Mouse (Mus musculus): ENCODE measurements around the gene Afmid. TPM values are rescaled to one million over a fixed set of nuclear protein-coding genes. Genes with fewer than 3 reads are reported as not detected.
A peak's percentile ranks its signal among the peaks of the same experiment; 100 is the strongest.

The Afmid gene
- total RNA-seq, 2 experiments from 2014 or later: 0.70 to 9.4 TPM

GRCm38 (mm10) chr11:117871911-117872584, 46.3 kb downstream of the Afmid start:
- no peak for ATAC-seq (replicated peaks; ENCODE audit: low FRiP score, low TSS enrichment, poor library complexity, severe bottlenecking)

DNA sequence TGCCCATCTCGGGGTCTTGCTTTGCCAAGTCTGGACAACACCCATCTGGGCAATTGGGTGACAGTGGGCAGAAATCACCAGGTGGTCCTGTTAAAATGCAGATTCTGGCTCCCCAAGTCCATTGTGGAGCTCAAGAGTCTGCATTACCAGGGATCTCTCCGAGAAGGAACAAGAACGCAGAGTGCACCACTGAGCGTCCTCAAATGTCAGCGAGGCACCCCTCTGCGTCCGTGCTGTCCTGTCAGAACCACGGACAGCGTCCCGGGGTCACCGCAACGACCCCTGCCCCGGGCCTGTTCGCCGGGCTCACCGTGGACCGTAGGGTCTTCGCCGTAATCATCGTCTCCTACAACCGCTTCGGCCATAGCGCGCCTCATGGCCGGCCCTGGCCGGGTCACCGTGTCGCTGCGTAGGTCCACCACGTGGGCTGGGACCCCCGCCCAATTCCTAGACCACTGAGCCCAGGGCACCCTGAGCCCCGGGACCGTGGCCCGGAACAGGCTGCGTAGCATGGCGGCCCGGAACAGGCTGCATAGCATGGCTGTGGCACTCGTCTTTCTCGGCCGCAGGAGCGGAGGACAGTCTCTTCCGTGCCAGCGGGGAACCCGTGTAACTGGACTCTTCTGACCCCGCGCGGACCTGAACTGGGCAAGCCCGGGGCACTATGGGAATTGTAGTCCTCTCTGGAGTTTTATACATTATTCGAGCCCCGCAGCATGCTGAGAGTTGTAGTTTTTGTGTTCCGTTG, 47.3 kb downstream of the Afmid start, which contains the start of gene Tha1:
Tha1 (minus strand) TSS at position 621 of the 748 bp plus-strand sequence.
- ATAC-seq (replicated peaks; ENCODE audit: low FRiP score, low TSS enrichment, poor library complexity, severe bottlenecking): peak; percentile 28

DNA sequence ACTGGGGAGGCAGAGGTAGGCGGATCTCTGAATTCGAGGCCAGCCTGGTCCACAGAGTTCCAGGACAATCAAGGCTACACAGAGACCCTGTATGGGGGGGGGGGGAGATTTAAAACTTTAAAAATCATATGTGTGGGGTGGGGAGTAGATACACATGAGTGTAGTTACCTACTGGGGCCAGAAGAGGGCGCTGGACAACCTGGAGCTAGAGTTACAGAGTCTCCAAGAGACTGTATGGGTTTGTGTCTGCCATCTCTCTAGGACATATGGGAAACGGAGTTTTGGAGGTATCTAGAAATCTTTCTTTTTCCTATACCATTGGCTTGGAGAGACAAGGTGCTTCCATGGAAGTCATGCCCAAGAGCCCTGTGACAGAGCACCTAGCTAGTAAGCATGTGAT, 48.7 kb downstream of the Afmid start:
- ATAC-seq (replicated peaks; ENCODE audit: low FRiP score, low TSS enrichment, poor library complexity, severe bottlenecking): no peak

- ATAC-seq (replicated peaks; ENCODE audit: low FRiP score, low TSS enrichment, poor library complexity, severe bottlenecking): no peak
Measured at GRCm38 (mm10) chr11:117875681-117876080, 50.0 kb downstream of the Afmid start.

DNA sequence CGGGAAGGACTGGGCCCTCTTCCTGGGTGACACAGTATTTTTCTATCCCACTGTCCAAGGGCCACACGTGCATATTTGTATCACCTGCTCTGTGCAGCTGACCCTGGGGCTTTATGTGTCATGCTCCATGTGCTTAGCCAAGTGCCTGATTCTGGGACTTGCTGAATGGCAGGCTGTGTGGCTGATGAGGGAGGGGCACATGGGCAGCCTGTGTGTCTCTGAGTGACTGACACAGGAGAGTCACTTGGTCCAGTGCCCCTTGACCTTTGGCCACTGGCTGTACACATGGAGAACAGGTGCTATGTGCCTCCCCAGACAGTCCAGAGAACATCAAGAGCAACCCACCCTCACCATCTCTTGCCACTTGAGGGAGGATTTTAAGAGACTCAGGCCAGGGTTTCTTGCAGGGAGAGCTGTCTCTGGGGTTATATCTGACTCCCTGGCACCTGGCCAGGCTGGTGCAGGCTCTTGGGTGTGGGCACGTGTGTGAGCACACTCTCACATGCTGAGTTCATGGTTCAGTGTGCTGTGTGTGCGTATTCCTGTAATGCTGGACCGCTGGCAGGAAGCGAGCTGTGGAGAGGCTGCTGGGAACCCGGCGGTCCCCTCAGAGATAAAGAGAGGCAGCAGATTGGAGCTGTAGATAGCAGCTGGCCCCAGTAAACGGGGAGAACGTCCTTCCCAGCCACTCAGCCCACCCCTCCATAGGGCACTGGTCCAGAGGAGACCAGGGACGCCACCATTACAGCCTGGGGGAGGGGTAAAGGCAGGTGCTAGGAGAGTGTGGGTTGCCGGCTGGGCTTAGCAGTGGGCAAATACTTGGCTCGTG, 52.4 kb downstream of the Afmid start:
- ATAC-seq (replicated peaks; ENCODE audit: low FRiP score, low TSS enrichment, poor library complexity, severe bottlenecking): peak; percentile 70

GRCm38 (mm10) chr11:117878892-117879291, 53.2 kb downstream of the Afmid start:
- no peak for ATAC-seq (replicated peaks; ENCODE audit: low FRiP score, low TSS enrichment, poor library complexity, severe bottlenecking)

GRCm38 (mm10) chr11:117879676-117880075, 54.0 kb downstream of the Afmid start:
- no peak for ATAC-seq (replicated peaks; ENCODE audit: low FRiP score, low TSS enrichment, poor library complexity, severe bottlenecking)

- no peak for ATAC-seq (replicated peaks; ENCODE audit: low FRiP score, low TSS enrichment, poor library complexity, severe bottlenecking)
Measured at GRCm38 (mm10) chr11:117880336-117880976, 54.7 kb downstream of the Afmid start.

DNA sequence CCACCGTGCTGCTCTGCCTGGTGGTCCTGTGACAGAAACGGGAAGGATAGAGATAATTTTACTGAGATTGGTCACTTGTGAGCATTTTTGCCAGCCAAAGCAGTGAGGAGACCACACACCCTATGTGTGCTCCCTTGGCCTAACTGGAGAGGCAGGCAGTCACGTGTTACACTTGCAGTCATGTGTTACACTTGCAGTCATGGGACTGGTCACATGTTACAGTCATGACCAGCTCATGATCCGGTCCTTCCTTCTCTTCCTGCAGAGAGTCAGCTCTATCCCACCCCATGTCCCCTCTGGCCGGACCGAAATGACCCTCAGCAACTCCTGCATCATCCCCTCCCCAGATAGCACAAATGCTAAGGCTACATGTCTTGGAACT, 55.2 kb downstream of the Afmid start:
- no peak for ATAC-seq (replicated peaks; ENCODE audit: low FRiP score, low TSS enrichment, poor library complexity, severe bottlenecking)

GRCm38 (mm10) chr11:117881787-117882186, 56.1 kb downstream of the Afmid start:
- ATAC-seq (replicated peaks; ENCODE audit: low FRiP score, low TSS enrichment, poor library complexity, severe bottlenecking): no peak

- ATAC-seq (replicated peaks; ENCODE audit: low FRiP score, low TSS enrichment, poor library complexity, severe bottlenecking): no peak
Measured at GRCm38 (mm10) chr11:117882208-117882607, 56.5 kb downstream of the Afmid start.

DNA sequence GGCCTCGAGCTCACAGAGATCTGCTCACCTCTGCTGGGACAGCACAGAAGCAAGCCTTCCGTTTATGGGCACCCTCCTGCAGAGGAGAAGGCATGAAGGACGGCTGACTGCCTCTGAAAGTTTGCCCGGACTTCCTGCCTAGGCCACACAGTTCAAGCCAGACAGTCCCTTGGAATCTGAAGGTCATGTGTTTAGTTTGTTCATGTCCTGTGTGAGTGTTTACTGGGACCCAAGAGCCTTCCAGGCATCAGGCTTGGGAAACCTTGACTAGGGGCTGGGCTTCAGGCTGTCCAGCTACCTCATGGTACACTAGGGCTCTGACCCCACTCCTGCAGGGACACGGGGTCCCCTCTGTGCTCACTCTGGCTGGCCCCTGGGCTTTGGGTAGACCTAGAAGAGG, 60.3 kb downstream of the Afmid start:
- ATAC-seq (replicated peaks; ENCODE audit: low FRiP score, low TSS enrichment, poor library complexity, severe bottlenecking): no peak

- no peak for ATAC-seq (replicated peaks; ENCODE audit: low FRiP score, low TSS enrichment, poor library complexity, severe bottlenecking)
Measured at GRCm38 (mm10) chr11:117888168-117888852, 62.6 kb downstream of the Afmid start.

GRCm38 (mm10) chr11:117888853-117889822, 63.4 kb downstream of the Afmid start:
- ATAC-seq (replicated peaks; ENCODE audit: low FRiP score, low TSS enrichment, poor library complexity, severe bottlenecking): no peak
